Mouse (Mus musculus) liver, postnatal 0 days (tissue): Measurements from ENCODE around the gene Zfyve28.

Experiments used
- CTCF ChIP-seq: sonication (generic); IDR thresholded peaks from 2 replicates; pipeline ENCODE4 v1.5.1; 2016; ENCODE audit warnings: antibody characterized with exemption, low read depth
- EP300 ChIP-seq: IDR thresholded peaks from 2 replicates; pipeline ENCODE4 v1.6.1; 2016; ENCODE audit warnings: antibody characterized with exemption, low read depth, mild to moderate bottlenecking

DNA sequence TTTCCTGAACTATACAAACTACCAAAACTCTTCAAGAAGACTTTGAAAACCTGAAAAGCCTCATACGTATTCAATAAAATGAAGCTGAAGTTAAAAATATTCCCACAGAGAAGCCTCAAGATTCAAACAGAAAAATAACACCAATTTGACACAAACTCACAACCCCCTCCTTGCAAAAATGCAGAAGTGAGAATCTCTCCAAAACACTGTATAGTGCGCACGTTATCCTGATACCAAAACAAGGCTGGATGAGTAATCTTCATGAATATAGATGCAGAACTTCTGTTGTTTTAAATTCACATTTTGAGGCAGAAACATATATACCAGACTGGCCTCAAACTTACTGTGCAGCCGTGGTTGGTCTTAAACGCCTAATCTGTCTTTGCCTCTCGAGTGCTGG is 49.8 kb downstream of the Zfyve28 start:
- TF ChIP-seq CTCF = no peak
- TF ChIP-seq EP300 = no peak
